Mouse (Mus musculus) midbrain, embryonic 14.5 days (tissue): ENCODE measurements around the gene Acadl. TPM values are rescaled to one million over a fixed set of nuclear protein-coding genes. Genes with fewer than 3 reads are reported as not detected.

Experiments used
- ATAC-seq: fragments of 200-750 bp; cut with Nextera tagmentation; 2 replicates; pipeline ENCODE4 v1.8.0; 2017; ENCODE audit warnings: moderate number of reproducible peaks, moderate library complexity; ENCODE audit not compliant: low FRiP score, low TSS enrichment
- DNase-seq: peaks from one replicate; pipeline ENCODE4 v3.0.0-alpha.2; 2015
- H3K27ac ChIP-seq: fragments of 300-500 bp; sonication (generic); replicated peaks from 2 replicates; pipeline ENCODE4 v1.5.1; 2014; ENCODE audit warnings: mild to moderate bottlenecking, low read depth, low read length, moderate library complexity
- H3K27me3 ChIP-seq: fragments of 300-500 bp; sonication (generic); 2 replicates; pipeline ENCODE4 v1.6.1; 2014; ENCODE audit warnings: low read length, control low read depth, mixed read lengths; ENCODE audit not compliant: control insufficient read depth, insufficient read depth
- H3K36me3 ChIP-seq: fragments of 300-500 bp; sonication (generic); 2 replicates; pipeline ENCODE4 v1.6.1; 2014; ENCODE audit warnings: low read length, control low read depth; ENCODE audit not compliant: control insufficient read depth, insufficient read depth
- H3K4me1 ChIP-seq: fragments of 300-500 bp; sonication (generic); 2 replicates; pipeline ENCODE4 v1.6.1; 2014; ENCODE audit warnings: mild to moderate bottlenecking, antibody characterized with exemption, low read length, control low read depth; ENCODE audit not compliant: control insufficient read depth, insufficient read depth
- H3K4me2 ChIP-seq: fragments of 300-500 bp; sonication (generic); 2 replicates; pipeline ENCODE4 v1.6.1; 2014; ENCODE audit warnings: mild to moderate bottlenecking, low read length, moderate library complexity
- H3K4me3 ChIP-seq: fragments of 300-500 bp; sonication (generic); replicated peaks from 2 replicates; pipeline ENCODE4 v1.5.1; 2014; ENCODE audit warnings: low read depth, low read length
- H3K9ac ChIP-seq: fragments of 300-500 bp; sonication (generic); replicated peaks from 2 replicates; pipeline ENCODE4 v1.6.1; 2014; ENCODE audit warnings: mild to moderate bottlenecking, low read length, moderate library complexity
- H3K9me3 ChIP-seq: fragments of 300-500 bp; sonication (generic); 2 replicates; pipeline ENCODE4 v1.6.1; 2016; ENCODE audit warnings: low read length, control low read depth, mixed read lengths; ENCODE audit not compliant: control insufficient read depth
- WGBS: fragments of 180-500 bp; shearing (Covaris S2); extraction: QIAGEN DNeasy Blood & Tissue Kit; methylation state at CpG from one replicate; pipeline ENCODE4 v1.1.7; 2014; 5-methylcytosine and 5-hydroxymethylcytosine counted together
- polyA plus RNA-seq: library from polyadenylated mRNA; unstranded; fragments of >200 nt; fragmentation: Nextera tagmentation; extraction: Ambion mirVana; gene quantifications from 2 replicates; pipeline ENCODE4 v1.2.1, GENCODE M21; 2014

Gene Acadl
- 27.9 and 41.1 TPM in 2 replicates for polyA plus RNA-seq

GRCm38 (mm10) chr1:66862712-66863511 lies at the start of gene Acadl:
Gene Acadl (minus strand): TSS chr1:66863277.
- Histone ChIP-seq H3K27me3 (no peaks in the 10 kb centered on the region), H3K36me3 (no peaks in the 10 kb centered on the region), H3K9ac (peak within 1 kb of the TSS; percentile 75), H3K9me3 (peaks cover 7% of the 10 kb centered on the region; the same call in 1 of the 2 replicates), H3K4me1 (0 out of 2 replicates have a peak, but pooled peaks cover 2% of the 10 kb centered on the region), H3K4me2 (peak within 1 kb of the TSS; percentile 72), H3K27ac (peak within 1 kb of the TSS; percentile 26), H3K4me3 (peak within 1 kb of the TSS; percentile 78)
- WGBS = 1% methylated on average over 82 of the region's 85 CpGs
- ATAC-seq (peak; percentile 83), DNase-seq (peak; percentile 70)

- no peak overlapping the region for H3K4me2 ChIP-seq
Observed at GRCm38 (mm10) chr1:66912305-66912704, 49.2 kb upstream of the Acadl start.

GRCm38 (mm10) chr1:66902566-66902965 lies 39.5 kb upstream of the Acadl start:
- H3K4me2 ChIP-seq = no peak overlapping the region
- no peak overlapping the region for H3K4me3 ChIP-seq
- no peak for ATAC-seq
- no peak overlapping the region for H3K9ac ChIP-seq
- no peaks in the 10 kb centered on the region for H3K27me3 ChIP-seq
- no peak overlapping the region for H3K27ac ChIP-seq
- no peaks in the 10 kb centered on the region for H3K9me3 ChIP-seq
- 92% methylated on average over 3 of the region's 3 CpGs for WGBS
- DNase-seq = no peak
- no peaks in the 10 kb centered on the region for H3K36me3 ChIP-seq
- H3K4me1 ChIP-seq = no peaks in the 10 kb centered on the region

More at GRCm38 (mm10) chr1:66912305-66912704, 49.2 kb upstream of the Acadl start:
- Histone ChIP-seq H3K4me3 (no peak overlapping the region), H3K27ac (no peak overlapping the region), H3K9me3 (0 out of 2 replicates have a peak, but pooled peaks cover 3% of the 10 kb centered on the region), H3K27me3 (no peaks in the 10 kb centered on the region), H3K9ac (no peak overlapping the region), H3K36me3 (no peaks in the 10 kb centered on the region), H3K4me1 (no peaks in the 10 kb centered on the region)
- no peak for ATAC-seq
- DNase-seq = no peak
- 98% methylated on average over 1 of the region's 1 CpGs for WGBS

- H3K4me1 ChIP-seq = no peaks in the 10 kb centered on the region
- no peaks in the 10 kb centered on the region for H3K36me3 ChIP-seq
- H3K9me3 ChIP-seq = no peaks in the 10 kb centered on the region
- H3K27ac ChIP-seq = no peak overlapping the region
- H3K27me3 ChIP-seq = no peaks in the 10 kb centered on the region
- no peak overlapping the region for H3K4me2 ChIP-seq
- no peak overlapping the region for H3K4me3 ChIP-seq
- no peak for DNase-seq
- no peak for ATAC-seq
- 95% methylated on average over 4 of the region's 4 CpGs for WGBS
- no peak overlapping the region for H3K9ac ChIP-seq
Observed at GRCm38 (mm10) chr1:66900946-66901345, 37.9 kb upstream of the Acadl start.

- Histone ChIP-seq H3K27me3 (no peaks in the 10 kb centered on the region), H3K4me1 (0 out of 2 replicates have a peak, but pooled peaks cover 6% of the 10 kb centered on the region), H3K4me3 (no peak overlapping the region), H3K4me2 (no peak overlapping the region), H3K36me3 (no peaks in the 10 kb centered on the region), H3K9ac (no peak overlapping the region), H3K27ac (no peak overlapping the region), H3K9me3 (no peaks in the 10 kb centered on the region)
- ATAC-seq (no peak), DNase-seq (no peak)
- 72% methylated on average over 7 of the region's 7 CpGs for WGBS
Observed at GRCm38 (mm10) chr1:66898261-66898660, 35.2 kb upstream of the Acadl start.

GRCm38 (mm10) chr1:66896556-66896955 lies 33.5 kb upstream of the Acadl start:
- Histone ChIP-seq H3K9me3 (no peaks in the 10 kb centered on the region), H3K4me1 (0 out of 2 replicates have a peak, but pooled peaks cover 6% of the 10 kb centered on the region), H3K36me3 (no peaks in the 10 kb centered on the region), H3K27me3 (no peaks in the 10 kb centered on the region), H3K27ac (peak overlapping the region; percentile 85), H3K4me2 (peak overlapping the region; percentile 27; the same call in 1 of the 2 replicates), H3K4me3 (no peak overlapping the region), H3K9ac (peak overlapping the region; percentile 34)
- WGBS = 54% methylated on average over 5 of the region's 5 CpGs
- ATAC-seq (peak; percentile 53), DNase-seq (peak; percentile 56)

GRCm38 (mm10) chr1:66896125-66896524 lies 33.0 kb upstream of the Acadl start:
- ATAC-seq (peak; percentile 87), DNase-seq (peak; percentile 84)
- peak overlapping the region; percentile 34 for H3K9ac ChIP-seq
- WGBS = 39% methylated on average over 5 of the region's 5 CpGs
- H3K27ac ChIP-seq = peak overlapping the region; percentile 85
- H3K36me3 ChIP-seq = no peaks in the 10 kb centered on the region
- no peak overlapping the region for H3K4me3 ChIP-seq
- H3K9me3 ChIP-seq = no peaks in the 10 kb centered on the region
- peak overlapping the region; percentile 27; the same call in 1 of the 2 replicates for H3K4me2 ChIP-seq
- H3K27me3 ChIP-seq = no peaks in the 10 kb centered on the region
- 0 out of 2 replicates have a peak, but pooled peaks cover 6% of the 10 kb centered on the region for H3K4me1 ChIP-seq

- peak overlapping the region; percentile 27; the same call in 1 of the 2 replicates for H3K4me2 ChIP-seq
- H3K4me1 ChIP-seq = 0 out of 2 replicates have a peak, but pooled peaks cover 6% of the 10 kb centered on the region
- DNase-seq (peak; percentile 84), ATAC-seq (peak; percentile 72; the same call in 1 of the 2 replicates)
- H3K4me3 ChIP-seq = no peak overlapping the region
- no peaks in the 10 kb centered on the region for H3K27me3 ChIP-seq
- peak overlapping the region; percentile 85; the same call in 1 of the 2 replicates for H3K27ac ChIP-seq
- H3K9ac ChIP-seq = no peak overlapping the region
- no peaks in the 10 kb centered on the region for H3K9me3 ChIP-seq
- no peaks in the 10 kb centered on the region for H3K36me3 ChIP-seq
Observed at GRCm38 (mm10) chr1:66895837-66896118, 32.7 kb upstream of the Acadl start.
